Mouse (Mus musculus) lung, postnatal 14 days (tissue): Measurements from ENCODE around the gene Taf9.

ENCODE experiments used
- DNase-seq: peaks from one replicate; pipeline ENCODE4 v3.0.0; 2021

Gene Taf9

DNA sequence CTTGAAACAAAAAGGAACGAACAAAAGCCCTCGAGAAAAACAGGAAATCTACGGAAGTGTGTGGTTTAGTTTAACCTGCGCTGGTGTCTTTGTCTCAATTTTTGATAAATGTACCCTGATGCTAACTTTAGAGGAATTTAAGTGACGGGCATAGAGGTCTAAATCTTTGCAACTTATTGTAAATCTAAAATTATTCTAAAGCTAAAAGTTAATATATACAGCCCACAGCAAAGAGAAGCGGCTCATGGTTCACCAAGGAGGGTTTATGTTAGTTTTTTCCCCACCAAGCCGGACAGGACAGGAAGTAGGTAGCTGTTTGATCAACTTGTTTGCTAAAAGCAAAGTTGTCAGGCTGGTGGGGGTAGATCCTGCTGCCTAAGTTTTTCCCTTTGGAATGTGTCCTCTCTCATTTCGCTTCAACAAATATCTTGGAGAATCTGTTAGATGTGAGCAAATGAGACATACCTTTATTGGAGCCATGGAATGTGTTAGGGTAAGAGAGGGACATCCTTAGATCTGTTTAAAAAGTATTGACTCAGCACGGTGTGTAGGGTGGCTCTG lies 18.9 kb downstream of the Taf9 start:
- DNase-seq = no peak

DNA sequence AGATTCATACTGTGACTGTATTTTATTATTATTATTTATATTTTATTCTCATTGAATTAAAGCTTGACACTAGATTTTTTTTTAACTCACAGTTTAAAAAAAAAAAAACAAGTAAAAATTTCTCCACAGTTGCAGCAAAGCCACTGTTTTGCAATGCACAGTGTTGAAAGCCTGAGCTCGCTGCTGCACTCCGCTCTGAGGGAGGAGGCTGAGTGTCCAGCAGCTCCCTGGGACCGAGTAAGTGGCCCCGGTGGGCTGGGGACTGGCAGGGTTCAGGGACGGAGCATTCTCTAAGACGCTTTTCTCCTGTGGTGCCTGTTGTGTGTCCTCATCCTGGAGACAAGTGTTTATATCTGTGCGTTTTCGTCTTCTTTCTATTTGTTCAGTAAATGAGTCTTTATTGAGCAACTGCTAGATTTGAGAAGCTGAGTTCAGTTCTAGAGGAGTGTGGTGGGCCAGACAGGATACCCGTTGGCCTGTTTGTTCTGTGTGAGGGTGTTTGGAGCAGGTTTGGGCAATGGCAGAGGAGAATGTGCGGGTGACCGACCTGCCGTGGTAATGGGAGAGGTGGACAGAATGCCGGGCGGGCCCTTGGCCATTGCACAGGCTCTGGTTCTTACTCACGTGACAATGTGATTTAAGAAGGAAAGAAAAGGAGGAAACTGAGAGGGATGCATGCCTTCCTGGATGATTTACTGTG lies 24.7 kb downstream of the Taf9 start:
- DNase-seq = no peak

DNA sequence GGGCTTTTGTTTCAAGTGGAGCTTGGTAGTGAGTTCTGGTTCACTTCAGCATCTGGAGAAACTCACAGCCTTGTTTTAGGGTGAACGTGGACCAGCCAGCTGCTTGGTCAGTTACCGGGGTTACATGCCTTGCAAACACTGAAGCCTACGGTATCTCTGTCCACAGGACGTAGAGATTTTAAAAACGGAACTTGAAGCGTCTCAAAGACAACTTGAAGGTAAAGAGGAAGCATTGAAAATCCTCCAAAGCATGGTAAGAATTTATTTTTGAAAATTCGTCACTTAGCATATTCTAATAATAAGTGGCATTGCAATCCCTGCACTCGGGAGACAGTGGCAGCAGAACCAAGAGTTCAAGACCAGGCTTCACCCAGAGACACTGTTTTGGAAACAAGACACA lies 30.2 kb downstream of the Taf9 start:
- no peak for DNase-seq

DNA sequence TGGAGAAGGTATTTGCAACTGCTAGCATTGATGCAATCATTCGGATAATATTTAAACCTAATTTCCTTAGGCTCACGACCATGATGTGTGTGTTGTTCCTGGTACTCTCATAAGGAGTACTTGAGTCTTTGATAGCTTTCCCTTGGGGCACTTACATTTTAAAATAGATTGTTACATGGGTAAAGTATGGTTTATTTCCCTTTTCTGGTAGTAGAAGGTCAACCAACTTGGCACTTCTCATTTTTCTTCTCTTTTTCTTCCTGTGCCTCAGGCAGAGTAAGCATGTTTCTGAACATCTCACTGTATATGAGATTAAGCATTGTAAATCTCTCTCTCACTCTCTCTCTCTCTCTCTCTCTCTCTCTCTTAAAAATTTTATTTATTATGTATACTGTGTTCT lies 31.5 kb downstream of the Taf9 start:
- DNase-seq = no peak

DNA sequence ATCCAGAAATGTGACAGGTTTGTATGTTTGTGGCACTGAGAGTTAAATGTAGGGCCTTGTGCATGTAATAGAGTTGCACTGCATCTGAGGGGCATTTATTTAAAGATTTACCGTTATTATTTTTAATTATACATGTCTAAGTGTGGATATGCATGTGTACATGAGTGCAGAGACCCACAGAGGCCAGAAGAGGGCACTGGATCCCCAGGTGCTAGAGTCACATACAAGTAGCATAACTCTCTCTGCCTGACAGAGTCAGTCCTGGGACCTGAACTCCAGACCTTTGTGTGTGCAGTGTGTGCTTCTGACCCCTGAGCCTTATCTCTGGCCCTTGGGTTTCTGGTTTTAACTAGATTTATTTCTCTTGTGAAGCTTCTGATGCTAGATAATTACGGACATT lies 33.0 kb downstream of the Taf9 start:
- no peak for DNase-seq

DNA sequence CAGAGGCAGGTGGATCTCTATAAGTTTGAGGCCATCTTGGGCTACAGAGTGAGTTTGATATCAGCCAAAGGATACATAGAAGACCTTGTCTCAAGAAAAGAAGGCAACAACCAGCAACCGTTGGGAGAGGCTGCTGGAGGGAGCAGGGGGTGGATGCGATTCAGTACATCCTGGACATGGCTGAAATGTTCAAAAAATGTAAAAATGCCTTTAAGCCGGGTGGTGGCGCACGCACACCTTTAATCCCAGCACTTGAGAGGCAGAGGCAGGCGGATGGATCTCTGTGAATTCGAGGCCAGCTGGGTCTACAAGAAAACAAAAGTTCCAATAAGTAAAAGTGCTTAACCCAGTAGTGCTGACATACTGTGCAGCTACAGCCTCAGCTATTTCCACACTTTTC lies 36.1 kb downstream of the Taf9 start:
- no peak for DNase-seq

DNA sequence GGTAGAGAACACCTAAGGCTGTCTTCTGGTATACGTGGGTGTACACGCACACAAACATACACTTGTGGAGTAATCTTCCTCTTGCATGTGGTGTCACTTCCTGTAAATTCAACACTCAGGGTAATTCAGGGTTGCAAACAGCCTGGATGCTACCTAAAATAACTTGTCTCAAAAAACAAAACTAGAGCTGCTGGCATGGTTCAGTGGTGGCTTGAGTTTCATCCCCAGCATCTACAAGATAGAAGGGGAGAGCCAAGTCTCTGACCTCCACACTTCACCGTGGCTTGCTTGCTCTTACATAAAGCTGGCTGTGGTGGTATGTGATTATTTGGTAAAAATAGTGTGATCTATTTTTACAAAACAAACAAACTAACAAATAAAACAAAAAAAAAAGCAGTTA lies 46.2 kb downstream of the Taf9 start:
- DNase-seq = no peak

DNA sequence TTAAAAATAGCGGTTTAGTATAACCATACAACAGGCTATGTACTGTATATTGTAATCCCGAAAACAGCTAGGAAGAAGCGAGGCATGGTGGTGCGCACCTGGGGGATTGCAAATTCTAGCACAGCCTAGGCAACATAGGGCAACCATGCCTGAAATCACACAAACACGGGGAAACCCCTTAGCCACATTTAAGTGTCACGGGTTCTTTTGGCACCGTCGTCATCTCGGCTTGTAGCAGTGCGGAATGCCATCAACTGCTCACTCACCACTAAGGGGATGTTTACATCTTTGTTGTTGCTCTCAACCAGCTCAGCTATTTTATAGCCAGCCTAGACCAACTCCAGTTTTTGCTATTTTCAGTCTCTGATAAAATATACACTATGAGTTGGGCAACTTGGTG lies 47.5 kb downstream of the Taf9 start:
- no peak for DNase-seq

DNA sequence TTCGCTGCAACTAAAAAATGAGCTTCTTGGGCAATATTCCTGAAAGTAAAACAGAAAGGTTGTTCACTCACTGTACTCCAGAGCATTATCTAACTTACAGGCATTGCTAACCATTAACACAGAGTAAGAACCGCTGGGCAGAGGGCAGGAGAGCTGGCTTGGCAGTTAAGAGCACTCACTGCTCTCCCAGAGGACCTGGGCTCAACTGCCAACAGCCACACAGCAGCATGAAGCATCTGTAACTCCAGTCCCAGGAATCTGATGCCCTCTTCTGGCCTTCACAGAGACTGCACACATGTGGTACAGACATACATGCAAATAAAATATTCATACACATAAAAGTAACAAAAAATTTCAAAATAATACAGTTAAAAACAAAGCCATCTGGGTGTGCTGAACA lies 52.1 kb downstream of the Taf9 start:
- DNase-seq = no peak
